Mouse (Mus musculus) G1E (cell line): ENCODE data around the gene Srsf3. TPM values are rescaled to one million over a fixed set of nuclear protein-coding genes. Genes with fewer than 3 reads are reported as not detected.
"Not testable (repeated sequence)": the region's sequence is repeated elsewhere in the genome, so short reads cannot be mapped to it uniquely, and the experiment has no call there.

Experiments
- ATAC-seq: 2 replicates; pipeline ENCODE4 v1.8.0; 2016; ENCODE audit warnings: mild to moderate bottlenecking; ENCODE audit not compliant: insufficient number of reproducible peaks, poor library complexity, low FRiP score, severe bottlenecking; ENCODE audit errors: extremely low read depth
- DNase-seq: peaks from one replicate; pipeline ENCODE4 v3.0.0; 2012; ENCODE audit warnings: low spot score
- H3K27me3 ChIP-seq: 2 replicates; pipeline ENCODE4 v1.6.1; 2012; ENCODE audit warnings: mild to moderate bottlenecking, low read length, inconsistent platforms; ENCODE audit not compliant: insufficient read depth
- H3K36me3 ChIP-seq: replicated peaks from 2 replicates; pipeline ENCODE3; 2012; ENCODE audit warnings: mild to moderate bottlenecking, inconsistent platforms
- H3K4me1 ChIP-seq: 2 replicates; pipeline ENCODE4 v1.6.1; 2012; ENCODE audit warnings: low read depth, low read length, inconsistent platforms, mixed read lengths; ENCODE audit not compliant: insufficient read depth
- H3K4me3 ChIP-seq: 2 replicates; pipeline ENCODE4 v1.5.1; 2012; ENCODE audit warnings: low read depth, mild to moderate bottlenecking, inconsistent platforms, low read length, moderate library complexity, mixed read lengths
- H3K9me3 ChIP-seq: replicated peaks from 2 replicates; pipeline ENCODE4 v1.6.1; 2012; ENCODE audit warnings: inconsistent platforms
- CTCF ChIP-seq: IDR thresholded peaks from 2 replicates; pipeline ENCODE4 v1.5.1; 2012; ENCODE audit warnings: low read depth, low read length, inconsistent platforms, mixed read lengths
- GATA1 ChIP-seq: IDR thresholded peaks from 2 replicates; pipeline ENCODE4 v1.6.1; 2012; ENCODE audit warnings: borderline replicate concordance, low read length, inconsistent platforms, mixed read lengths
- GATA2 ChIP-seq: IDR thresholded peaks from 2 replicates; pipeline ENCODE4 v1.6.1; 2012; ENCODE audit warnings: low read depth, low read length, inconsistent platforms, borderline replicate concordance
- POLR2AphosphoS5 ChIP-seq: IDR thresholded peaks from 2 replicates; pipeline ENCODE4 v1.6.1; 2012; ENCODE audit warnings: low read depth, low read length, inconsistent platforms; ENCODE audit not compliant: insufficient replicate concordance
- TAL1 ChIP-seq: conservative IDR thresholded peaks from 2 replicates; pipeline ENCODE4 v1.6.1; 2012; ENCODE audit warnings: low read depth, low read length, inconsistent platforms, mixed read lengths
- polyA plus RNA-seq: library from polyadenylated mRNA; stranded (reverse); fragments of >175 nt; gene quantifications from 2 replicates; pipeline ENCODE4 v1.2.3, GENCODE M21; 2012
- total RNA-seq, 2 experiments: library from RNA; stranded (forward) in 1 of 2; stranded (reverse) in 1 of 2; fragments of 200-1000 nt in 1 of 2; fragments of >200 nt in 1 of 2; fragmentation: Nextera tagmentation in 1 of 2; gene quantifications; 2 replicates each; pipeline ENCODE4 v1.2.3; 2014 to 2017

Srsf3 gene
- total and polyA plus RNA-seq, 3 experiments = 174 to 771 (median 258) TPM

GRCm38 (mm10) chr17:29065971-29066370, 33.5 kb downstream of the Srsf3 start:
- H3K4me3 ChIP-seq = no peak overlapping the region
- ATAC-seq = no peak
- peaks cover 28% of the 10 kb centered on the region for H3K27me3 ChIP-seq
- H3K9me3 ChIP-seq = no peaks in the 10 kb centered on the region
- H3K4me1 ChIP-seq = peaks cover 30% of the 10 kb centered on the region
- no peak for DNase-seq
- H3K36me3 ChIP-seq = peaks cover 23% of the 10 kb centered on the region
- TF ChIP-seq TAL1 = no peak
- TF ChIP-seq POLR2AphosphoS5 = no peak

- H3K9me3 ChIP-seq, DNase-seq, H3K4me3 ChIP-seq, ATAC-seq: not testable (repeated sequence)
- Histone ChIP-seq H3K4me1 (peaks cover 30% of the 10 kb centered on the region), H3K36me3 (peaks cover 23% of the 10 kb centered on the region), H3K27me3 (peaks cover 22% of the 10 kb centered on the region)
Observed at GRCm38 (mm10) chr17:29067416-29067815, 35.0 kb downstream of the Srsf3 start.

- H3K4me1 ChIP-seq = peaks cover 31% of the 10 kb centered on the region
- TF ChIP-seq POLR2AphosphoS5 (no peak), GATA2 (no peak), CTCF (no peak), TAL1 (no peak)
- peaks cover 18% of the 10 kb centered on the region for H3K27me3 ChIP-seq
- DNase-seq = no peak
- peaks cover 23% of the 10 kb centered on the region for H3K36me3 ChIP-seq
- H3K4me3 ChIP-seq = no peak overlapping the region
- ATAC-seq = no peak
- H3K9me3 ChIP-seq = no peaks in the 10 kb centered on the region
Observed at GRCm38 (mm10) chr17:29067847-29068246, 35.4 kb downstream of the Srsf3 start.

- Histone ChIP-seq H3K4me1 (peaks cover 37% of the 10 kb centered on the region), H3K4me3 (no peak overlapping the region), H3K36me3 (peaks cover 29% of the 10 kb centered on the region), H3K27me3 (peaks cover 9% of the 10 kb centered on the region), H3K9me3 (no peaks in the 10 kb centered on the region)
- TF ChIP-seq GATA1 (no peak), CTCF (no peak), POLR2AphosphoS5 (no peak), GATA2 (no peak), TAL1 (no peak)
- ATAC-seq (no peak), DNase-seq (no peak)
Observed at GRCm38 (mm10) chr17:29069063-29069462, 36.6 kb downstream of the Srsf3 start.

- no peak overlapping the region for H3K4me3 ChIP-seq
- peaks cover 44% of the 10 kb centered on the region for H3K36me3 ChIP-seq
- H3K27me3 ChIP-seq = peaks cover 5% of the 10 kb centered on the region; the same call in 1 of the 2 replicates
- DNase-seq (no peak), ATAC-seq (no peak)
- peaks cover 53% of the 10 kb centered on the region for H3K4me1 ChIP-seq
- H3K9me3 ChIP-seq = no peaks in the 10 kb centered on the region
- TF ChIP-seq TAL1 (no peak), POLR2AphosphoS5 (no peak), GATA2 (no peak), GATA1 (no peak), CTCF (no peak)
Observed at GRCm38 (mm10) chr17:29071820-29072219, 39.4 kb downstream of the Srsf3 start.

- H3K27me3 ChIP-seq = peaks cover 5% of the 10 kb centered on the region; the same call in 1 of the 2 replicates
- no peak for ATAC-seq
- no peak for TF ChIP-seq GATA1
- no peak for TF ChIP-seq POLR2AphosphoS5
- no peak for TF ChIP-seq TAL1
- no peak for TF ChIP-seq CTCF
- TF ChIP-seq GATA2 = no peak
- peaks cover 46% of the 10 kb centered on the region for H3K36me3 ChIP-seq
- no peaks in the 10 kb centered on the region for H3K9me3 ChIP-seq
- DNase-seq = no peak
- no peak overlapping the region for H3K4me3 ChIP-seq
- H3K4me1 ChIP-seq = peaks cover 62% of the 10 kb centered on the region
Observed at GRCm38 (mm10) chr17:29072701-29073307, 40.4 kb downstream of the Srsf3 start.

- Histone ChIP-seq H3K9me3 (no peaks in the 10 kb centered on the region), H3K4me3 (no peak overlapping the region), H3K36me3 (peaks cover 44% of the 10 kb centered on the region), H3K27me3 (peaks cover 5% of the 10 kb centered on the region; the same call in 1 of the 2 replicates), H3K4me1 (peaks cover 66% of the 10 kb centered on the region)
- DNase-seq (no peak), ATAC-seq (no peak)
- TF ChIP-seq GATA1 = no peak
- no peak for TF ChIP-seq POLR2AphosphoS5
- no peak for TF ChIP-seq CTCF
- TF ChIP-seq TAL1 = no peak
- TF ChIP-seq GATA2 = no peak
Observed at GRCm38 (mm10) chr17:29073313-29073712, 40.9 kb downstream of the Srsf3 start.
